Mouse (Mus musculus) erythroid progenitor cell, adult 5-6 weeks (primary cell): ENCODE measurements at regions not wholly inside any gene's neighbourhood (a gene's known extent, or its start where the extent isn't known, plus 50 kb on each side); places are given as distances from the start of the nearest gene placed in this dataset.

ENCODE experiments used
- ATAC-seq: replicated peaks from 2 replicates; pipeline ENCODE4 v1.8.0; 2016; ENCODE audit warnings: moderate number of reproducible peaks, mild to moderate bottlenecking, moderate TSS enrichment, inconsistent platforms; ENCODE audit not compliant: poor library complexity, low FRiP score, severe bottlenecking

DNA sequence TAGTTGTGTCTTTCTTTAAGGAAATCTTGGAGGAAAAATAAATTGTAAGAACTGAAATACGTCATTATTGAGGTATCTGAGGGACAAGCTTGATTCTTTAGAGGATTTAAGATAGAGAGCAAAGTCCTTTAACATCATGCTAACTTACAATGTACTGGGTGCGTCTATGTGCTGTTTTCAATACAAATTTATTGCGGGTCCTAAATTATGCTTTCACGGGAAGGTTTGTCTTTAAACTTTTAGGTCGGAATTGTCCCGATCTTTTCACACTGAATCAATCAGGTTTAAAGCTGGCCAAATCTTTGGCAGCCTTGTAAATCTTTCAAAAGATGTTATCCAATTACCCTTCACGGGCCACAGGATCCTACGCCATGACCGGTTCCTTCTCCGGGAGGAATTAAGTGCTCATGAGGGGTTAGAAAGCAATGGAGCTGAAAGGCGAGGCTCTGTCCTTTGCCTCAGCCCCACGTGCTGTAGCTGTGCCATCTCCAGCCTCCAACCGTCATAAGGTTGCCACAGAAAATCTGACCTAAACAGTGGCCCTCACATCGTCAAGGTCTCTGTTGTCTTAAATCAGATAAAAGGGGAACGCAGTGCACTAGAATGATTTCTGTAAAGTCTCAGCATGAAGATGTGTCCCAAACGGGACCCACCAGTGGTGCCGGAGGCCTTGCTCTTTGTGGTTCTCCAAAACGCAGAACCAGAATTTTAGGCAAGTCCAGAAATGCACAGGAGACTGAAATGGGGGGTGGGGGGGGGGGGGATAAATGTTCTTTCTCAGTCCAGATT lies 235.6 kb upstream of the Gpc5 start:
- no peak for ATAC-seq

DNA sequence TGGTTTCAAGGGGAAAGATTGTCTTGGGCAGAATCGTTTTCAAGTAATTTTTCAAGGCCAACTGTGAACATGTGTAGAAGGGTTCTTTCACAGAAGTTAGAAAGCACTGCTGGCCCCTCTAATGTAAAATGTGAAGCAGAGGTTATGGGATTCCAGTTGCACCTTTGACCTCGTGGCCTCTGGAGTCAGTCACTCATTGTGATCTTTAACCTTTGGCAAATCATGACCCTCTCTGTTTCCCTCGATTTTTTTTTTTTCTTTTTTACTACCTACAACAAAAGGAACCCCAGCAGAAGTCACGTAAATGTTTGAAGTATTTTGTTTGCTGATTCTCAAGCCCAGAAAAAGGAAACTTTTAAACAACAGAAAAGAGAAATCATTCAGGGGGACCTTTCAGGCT lies 234.8 kb upstream of the Gpc5 start:
- ATAC-seq: no peak

DNA sequence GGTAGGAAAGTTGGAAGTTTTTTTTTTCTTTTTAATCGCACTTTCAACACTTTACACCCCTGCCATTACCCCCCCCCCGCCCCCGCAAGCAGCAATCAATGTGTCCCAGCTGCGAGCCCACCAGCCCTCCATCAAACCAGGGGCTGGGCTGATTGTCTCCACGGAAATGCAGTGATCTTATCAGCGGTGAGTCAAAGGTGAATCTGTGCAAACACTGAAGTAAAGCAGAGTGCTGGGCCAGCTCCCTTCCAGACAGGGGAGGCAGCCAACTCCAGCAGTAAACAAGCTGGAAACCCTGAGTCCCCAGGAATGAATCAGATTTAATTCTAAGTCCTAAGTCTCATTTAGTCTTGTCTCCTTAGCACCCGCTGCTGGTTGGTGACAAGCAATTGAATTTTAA lies 234.3 kb upstream of the Gpc5 start:
- no peak for ATAC-seq

DNA sequence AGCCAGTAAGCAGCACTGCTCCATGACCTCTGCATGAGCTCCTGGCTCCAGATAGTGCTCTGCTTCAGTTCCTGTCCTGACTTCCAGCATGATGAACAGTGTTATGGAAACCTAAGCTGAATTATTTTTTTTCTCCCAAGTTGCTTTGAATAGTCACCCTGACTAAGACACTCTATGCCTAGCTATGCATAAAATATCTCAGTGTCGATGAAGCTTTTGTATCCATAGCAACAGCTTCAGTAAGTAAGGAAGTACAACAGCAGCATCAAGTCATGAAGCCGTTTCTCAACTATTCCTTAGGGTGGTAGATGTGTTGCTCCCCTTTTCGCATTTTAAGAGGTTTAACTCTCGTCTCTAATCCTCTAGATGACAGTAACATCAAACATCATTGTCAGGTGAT lies 228.4 kb upstream of the Gpc5 start:
- ATAC-seq: no peak

DNA sequence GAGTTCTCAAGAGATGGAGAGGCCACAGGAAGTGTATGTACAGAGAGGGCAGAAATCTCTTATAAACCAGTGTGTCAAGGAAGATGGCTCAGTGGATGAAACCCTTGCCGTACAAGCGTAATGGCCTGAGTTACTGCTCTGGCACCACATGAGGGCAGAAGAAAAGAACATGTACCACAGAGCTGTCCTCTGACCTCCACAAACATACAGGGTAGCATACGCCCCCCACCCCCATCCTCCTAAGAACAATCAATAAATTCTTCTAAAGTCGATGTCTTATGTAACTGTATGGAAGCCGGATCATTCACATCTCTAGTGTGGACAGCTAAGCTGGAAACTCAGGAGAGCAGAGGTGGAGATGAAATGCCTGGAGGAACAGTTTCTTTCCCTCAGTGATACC lies 227.9 kb upstream of the Gpc5 start:
- no peak for ATAC-seq

DNA sequence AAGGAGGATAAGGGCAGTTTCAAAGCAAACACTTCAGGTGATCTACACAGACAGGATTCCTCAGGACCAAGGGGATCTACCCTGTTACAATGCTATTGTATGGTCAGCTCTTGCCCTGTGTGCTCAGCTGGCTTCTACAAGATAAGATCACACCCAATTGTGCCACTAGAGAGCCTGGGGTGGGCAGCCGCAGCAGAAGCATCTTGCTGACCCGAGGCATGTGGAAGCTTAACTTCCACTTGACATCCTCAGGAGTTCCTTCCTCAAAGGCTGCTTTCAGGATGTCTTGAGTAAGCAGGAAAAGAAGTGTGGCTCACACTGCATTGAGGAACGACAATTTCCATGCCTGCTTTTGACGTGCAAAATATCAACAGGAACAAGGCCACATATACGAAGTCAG lies 222.8 kb upstream of the Gpc5 start:
- ATAC-seq: no peak

DNA sequence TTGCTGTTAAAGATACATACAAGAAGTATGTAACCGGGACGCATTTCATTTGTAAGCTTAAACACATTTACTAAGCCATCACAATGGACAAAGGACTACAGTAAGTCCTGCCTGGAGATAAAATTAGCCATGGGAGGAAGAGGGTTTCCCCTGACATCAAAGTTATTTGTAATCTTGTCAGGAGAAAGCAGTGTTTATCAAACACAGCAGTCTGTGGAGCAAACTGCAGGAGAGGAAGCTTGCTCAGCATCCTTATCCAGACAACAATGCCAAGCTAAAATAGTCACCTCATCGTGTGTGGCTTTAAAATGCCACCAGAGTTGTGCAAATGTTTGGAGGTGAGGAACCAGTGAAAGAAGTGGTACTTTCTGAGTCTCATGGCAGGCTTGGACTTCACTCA lies 216.9 kb upstream of the Gpc5 start:
- ATAC-seq: no peak

DNA sequence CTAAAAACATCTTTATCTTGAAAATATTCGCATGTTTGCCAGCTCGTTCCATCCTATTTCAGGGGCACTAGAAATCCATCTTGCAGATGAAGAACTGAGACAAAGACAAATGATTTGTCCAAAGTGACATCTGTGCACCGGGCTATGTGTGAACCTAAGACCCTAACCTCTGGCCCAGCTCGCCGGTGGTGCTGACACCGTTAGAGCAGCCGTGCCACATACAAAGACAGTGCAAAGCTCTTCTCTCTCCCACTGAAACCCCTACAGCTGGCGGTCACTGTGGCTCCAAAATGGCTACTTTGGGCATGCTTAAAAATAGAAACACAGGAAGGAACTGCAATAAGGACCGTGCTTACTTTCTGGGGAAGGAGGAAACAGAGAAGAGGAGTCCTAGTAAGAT lies 215.6 kb upstream of the Gpc5 start:
- no peak for ATAC-seq

DNA sequence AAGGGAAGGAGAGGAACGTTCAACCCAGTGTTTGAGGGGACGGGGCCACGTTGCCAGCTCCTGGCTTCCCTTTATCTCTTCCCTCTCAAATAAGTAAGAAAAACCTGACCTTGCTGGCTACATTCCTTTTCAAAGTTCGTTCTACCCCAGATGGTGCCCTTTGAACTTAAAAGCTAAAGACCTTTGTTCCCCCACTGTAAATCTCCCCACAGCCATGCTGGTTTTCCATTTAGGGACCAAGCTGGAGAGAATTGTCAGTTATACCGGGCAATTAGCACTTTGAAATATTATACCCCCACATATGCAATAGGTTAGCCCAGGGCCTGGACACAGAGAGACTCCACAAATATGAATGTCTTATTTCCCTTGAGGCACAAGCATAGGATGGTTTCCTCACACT lies 214.5 kb upstream of the Gpc5 start:
- no peak for ATAC-seq

DNA sequence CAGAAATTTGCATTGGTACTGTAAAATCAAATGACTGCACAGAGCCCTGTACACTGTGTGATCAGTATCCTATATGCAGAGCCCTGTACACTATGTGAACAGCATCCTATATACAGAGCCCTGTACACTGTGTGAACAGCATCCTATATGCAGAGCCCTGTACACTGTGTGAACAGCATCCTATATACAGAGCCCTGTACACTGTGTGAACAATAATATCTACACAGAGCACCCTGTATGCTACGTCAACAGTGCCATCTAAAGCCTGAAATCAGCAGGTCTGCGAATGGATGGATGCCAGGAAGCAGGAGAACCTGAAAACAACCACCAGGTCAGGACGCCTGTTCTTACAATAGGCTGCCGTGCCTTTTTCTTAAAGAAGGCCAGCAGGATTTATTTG lies 211.7 kb upstream of the Gpc5 start:
- no peak for ATAC-seq

DNA sequence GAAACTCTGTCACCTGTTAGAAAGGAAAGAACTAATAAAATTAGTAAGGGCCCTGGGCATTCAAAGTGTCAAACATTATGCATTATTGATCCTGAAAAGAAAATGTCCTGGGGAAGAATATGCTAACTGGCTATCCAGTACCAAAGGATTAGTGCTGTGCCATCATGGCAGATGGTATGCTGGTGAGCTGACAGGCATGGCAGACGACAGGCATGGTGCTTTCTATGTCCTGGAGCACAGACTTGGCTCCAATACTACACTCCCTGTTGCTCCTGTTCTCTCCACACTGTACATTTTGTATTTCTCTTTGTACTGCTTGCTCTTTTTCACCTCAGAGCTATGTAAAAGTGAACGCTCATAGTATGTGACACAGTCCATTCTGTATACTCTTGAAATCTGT lies 187.9 kb upstream of the Gpc5 start:
- no peak for ATAC-seq

DNA sequence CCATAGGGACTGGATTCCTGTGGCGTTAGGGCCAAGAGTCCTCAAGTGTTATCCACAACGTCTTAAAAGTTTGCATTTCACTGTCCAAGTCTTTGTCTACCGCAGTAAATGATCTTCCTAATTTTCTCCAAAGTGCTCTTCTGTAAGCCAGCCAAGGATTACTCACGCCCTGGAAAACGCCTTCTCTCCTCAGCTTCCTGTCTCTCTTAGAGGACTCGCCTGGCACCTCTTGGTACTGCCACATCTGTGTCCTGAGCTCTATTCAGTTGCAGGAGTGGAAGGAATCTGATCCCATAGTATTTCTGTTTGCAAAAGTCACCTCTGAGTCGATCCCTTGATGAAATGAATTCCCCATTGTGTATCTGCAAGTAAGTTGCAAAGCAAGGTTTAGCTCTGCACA lies 179.7 kb upstream of the Gpc5 start:
- no peak for ATAC-seq

DNA sequence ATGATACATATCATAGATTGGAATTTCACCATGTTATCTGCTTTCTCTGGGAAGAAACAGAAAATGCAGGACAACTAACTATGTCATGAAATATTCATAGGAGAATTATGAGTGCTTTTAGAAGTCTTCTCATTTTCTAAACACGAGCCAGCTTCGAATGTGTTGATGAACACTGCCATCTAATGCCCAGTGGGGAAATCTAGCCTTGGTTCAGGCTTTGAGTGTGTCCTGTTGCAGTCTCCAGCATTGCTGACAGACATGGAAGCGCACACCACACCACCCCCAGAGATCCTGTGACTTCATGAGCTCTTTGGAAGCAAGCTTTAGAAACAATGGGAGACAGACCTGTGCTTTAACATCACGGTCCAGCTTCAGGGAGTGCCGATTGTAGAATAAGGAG lies 178.8 kb upstream of the Gpc5 start:
- no peak for ATAC-seq

DNA sequence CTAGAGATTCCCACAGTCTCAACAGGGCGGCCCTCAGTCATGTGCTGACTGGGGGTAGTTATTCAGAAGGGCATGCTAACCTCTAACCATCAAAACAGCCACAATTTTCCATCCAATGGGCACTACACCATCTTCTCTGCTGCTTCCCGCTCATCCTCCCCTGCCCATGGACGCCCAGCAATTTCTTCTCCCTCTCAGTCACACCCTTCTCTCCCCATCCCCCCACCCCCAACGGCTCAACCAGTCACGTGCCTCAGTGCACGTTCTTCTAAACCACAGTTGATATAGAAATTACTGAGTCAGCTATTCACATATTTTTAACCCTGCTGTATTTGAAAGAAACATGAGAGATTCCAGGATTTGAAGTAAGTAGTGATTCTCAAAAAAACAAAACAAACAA lies 146.3 kb upstream of the Gpc5 start:
- ATAC-seq: no peak

DNA sequence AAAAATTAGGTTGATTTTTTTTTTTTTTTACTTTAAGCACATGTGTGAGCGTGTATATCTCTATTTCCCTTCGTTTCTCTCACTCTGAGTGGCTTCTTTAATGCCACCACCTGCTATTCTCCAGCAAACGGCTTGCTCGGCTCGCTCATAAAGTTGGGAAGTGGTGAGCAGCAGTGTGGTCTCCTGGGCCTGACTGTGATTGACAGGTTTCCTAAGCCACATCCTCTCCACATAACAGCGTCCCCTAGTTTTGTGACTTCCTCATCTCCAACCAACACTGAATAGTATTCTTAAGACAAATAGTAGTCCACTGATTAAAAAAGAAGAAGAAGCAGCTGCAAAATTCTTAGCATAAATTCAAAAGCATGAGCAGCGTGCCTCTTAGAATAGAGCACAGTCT lies 145.7 kb upstream of the Gpc5 start:
- ATAC-seq: no peak

DNA sequence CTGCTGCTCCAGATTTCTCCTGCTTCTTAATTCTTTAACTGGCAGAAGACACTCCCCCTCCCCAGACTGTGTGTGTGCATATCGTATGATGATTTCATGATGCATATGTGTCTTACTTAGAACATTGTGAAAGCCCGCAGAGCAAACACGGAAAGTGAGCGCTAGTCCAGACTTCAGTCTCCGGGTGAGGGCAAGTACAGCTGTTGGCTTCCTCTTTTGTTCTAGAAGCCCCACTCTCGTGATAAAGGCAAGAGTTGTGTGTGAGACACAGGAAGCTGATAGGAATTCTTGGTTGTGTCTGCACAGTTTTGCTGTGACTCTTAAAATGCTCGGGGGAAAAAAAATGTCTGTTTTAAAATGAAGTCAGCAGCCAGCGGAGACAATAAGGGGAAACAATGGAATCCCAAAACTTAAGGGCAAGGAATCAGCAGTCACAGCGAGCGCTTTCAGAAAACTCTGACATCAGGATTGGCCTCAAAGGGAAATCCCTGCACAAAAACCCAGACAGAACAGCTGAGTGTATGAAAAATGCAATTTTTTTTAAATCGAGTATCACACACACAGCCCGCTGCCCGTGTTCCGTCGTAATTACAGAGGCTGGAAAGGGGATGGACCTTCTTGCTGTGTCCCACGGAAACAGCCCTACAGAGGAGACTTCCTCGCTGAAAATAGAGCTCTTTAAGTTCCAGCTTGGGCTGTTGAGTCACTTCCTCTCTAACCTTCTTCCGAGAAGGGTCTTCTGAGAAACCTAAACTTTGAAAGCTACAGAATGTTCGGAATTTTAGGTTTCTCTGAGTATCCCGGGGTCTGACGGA lies 143.5 kb upstream of the Gpc5 start:
- no peak for ATAC-seq

DNA sequence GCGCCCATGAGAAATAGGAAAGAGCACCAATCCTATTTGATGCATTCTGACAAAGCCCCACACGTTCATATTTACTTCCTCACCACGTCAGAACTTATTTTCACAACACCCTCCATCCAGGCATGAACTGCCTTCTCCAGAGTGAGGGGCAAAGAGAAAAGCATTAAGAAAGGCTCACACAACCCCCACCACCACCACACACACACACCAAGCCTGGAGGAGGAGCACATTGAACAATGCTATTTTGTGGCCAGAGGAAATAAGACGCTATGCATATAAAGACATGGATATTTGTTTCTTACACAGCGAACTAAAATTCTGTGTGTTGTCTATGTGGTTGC lies 142.9 kb upstream of the Gpc5 start:
- ATAC-seq: no peak

DNA sequence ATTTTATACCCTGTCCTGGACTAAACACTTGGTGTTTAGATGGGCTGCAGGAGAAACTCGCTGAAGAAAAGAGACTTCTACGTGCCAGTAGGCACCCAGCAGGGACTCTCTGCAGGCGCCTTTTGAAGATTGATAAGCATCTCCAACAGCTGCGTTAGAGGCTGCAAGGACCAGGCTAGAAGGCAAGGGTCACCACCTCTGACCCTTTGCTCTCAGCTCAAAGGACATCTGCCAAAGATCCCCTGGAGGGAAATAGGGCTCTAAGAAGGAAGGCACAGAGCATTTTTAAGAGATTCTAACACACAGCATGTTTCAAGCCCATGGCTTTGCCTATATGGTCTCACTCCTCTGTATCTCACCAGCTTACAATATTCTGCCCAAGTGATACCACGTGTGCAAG lies 139.7 kb upstream of the Gpc5 start:
- ATAC-seq: no peak

DNA sequence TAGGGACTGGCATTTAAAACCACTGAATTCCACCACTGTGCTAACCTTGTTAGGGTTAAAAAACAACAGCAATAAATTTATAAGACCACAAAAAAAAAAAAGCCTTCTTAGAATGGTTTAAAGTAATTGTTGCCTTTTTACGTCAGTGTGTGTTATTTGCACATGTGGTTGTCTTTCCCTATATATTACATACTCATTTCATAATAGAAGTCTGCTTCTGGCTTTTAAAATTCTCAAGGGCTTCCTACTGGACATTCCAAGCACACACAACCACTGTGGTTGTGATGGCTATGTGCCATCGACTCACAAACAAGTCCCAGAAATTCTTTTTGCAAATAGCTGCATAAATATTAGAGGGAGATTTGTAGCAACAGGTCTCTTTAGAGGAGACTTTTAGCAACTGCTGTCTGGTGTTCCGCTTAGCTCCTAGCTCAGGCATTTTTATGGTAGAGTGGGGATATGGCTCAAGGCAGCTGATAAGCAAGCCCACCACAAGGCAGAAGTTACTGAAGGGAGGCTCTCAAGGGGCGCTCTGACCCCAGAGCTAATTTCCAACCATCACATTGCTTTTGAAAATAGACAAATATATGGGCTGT lies 138.8 kb upstream of the Gpc5 start:
- ATAC-seq: no peak

DNA sequence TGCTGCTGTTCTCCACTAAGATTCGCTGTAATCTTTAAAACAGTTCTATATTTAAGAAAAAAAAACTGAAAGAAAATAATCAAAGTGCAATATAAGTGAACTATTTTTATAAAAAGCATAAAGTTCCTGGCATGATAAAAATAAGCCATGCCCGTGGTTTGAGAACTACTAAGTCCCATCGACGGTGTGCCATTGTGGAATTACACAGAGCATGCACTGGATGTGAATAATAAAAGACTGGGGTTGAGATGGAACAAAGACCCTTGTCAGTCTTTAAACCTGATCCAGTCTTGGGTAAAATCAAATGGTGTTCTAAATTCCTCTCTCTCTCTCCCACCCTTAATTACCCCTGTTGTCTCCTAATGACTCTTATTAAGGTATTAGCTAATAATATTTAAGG lies 137.7 kb upstream of the Gpc5 start:
- no peak for ATAC-seq

DNA sequence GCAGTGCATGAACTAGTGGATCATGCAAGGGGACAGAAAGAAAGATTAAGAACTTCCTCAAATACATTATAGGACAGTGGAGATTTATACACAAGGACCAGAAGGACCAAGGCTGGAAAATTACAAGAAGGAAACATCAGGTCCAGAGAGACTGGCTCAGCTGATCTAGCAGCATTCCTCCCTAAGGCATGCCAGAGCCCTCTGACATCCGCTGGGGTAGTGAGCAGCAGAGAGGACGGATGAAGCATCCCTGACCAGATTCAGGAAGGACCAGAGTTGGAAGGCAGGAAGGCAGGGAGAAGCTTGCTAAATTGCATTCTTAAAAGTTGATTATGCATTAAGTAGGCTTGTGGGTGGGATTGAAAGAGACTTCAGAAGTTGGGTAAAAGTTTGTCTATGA lies 136.4 kb upstream of the Gpc5 start:
- no peak for ATAC-seq
